Mouse (Mus musculus) stomach, postnatal 0 days (tissue): Measurements from ENCODE around the gene Apoa2. TPM values are rescaled to one million over a fixed set of nuclear protein-coding genes. Genes with fewer than 3 reads are reported as not detected.

ENCODE experiments used
- ATAC-seq: fragments of 200-750 bp; cut with Nextera tagmentation; 2 replicates; pipeline ENCODE4 v1.8.0; 2017; ENCODE audit not compliant: low FRiP score, low TSS enrichment
- DNase-seq: peaks from one replicate; pipeline ENCODE4 v3.0.0-alpha.2; 2016; ENCODE audit warnings: low spot score
- H3K27ac ChIP-seq: fragments of 300-500 bp; sonication (generic); replicated peaks from 2 replicates; pipeline ENCODE4 v1.5.1; 2014; ENCODE audit warnings: mild to moderate bottlenecking, control low read depth
- H3K27me3 ChIP-seq: fragments of 300-500 bp; sonication (generic); 2 replicates; pipeline ENCODE4 v1.6.1; 2014; ENCODE audit warnings: low read length; ENCODE audit not compliant: control insufficient read depth, insufficient read depth
- H3K36me3 ChIP-seq: fragments of 300-500 bp; sonication (generic); 2 replicates; pipeline ENCODE4 v1.6.1; 2014; ENCODE audit warnings: low read length, mixed read lengths; ENCODE audit not compliant: control insufficient read depth, insufficient read depth
- H3K4me1 ChIP-seq: fragments of 300-500 bp; sonication (generic); replicated peaks from 2 replicates; pipeline ENCODE4 v1.6.1; 2014; ENCODE audit warnings: antibody characterized with exemption; ENCODE audit not compliant: control insufficient read depth, insufficient read depth
- H3K4me2 ChIP-seq: fragments of 300-500 bp; sonication (generic); replicated peaks from 2 replicates; pipeline ENCODE4 v1.6.1; 2014; ENCODE audit warnings: low read depth, mild to moderate bottlenecking, control low read depth, moderate library complexity
- H3K4me3 ChIP-seq: fragments of 300-500 bp; sonication (generic); 2 replicates; pipeline ENCODE4 v1.5.1; 2014; ENCODE audit warnings: low read depth, low read length, control low read depth
- H3K9ac ChIP-seq: fragments of 300-500 bp; sonication (generic); 2 replicates; pipeline ENCODE4 v1.6.1; 2014; ENCODE audit warnings: mild to moderate bottlenecking, low read length, control low read depth, mixed read lengths
- H3K9me3 ChIP-seq: fragments of 300-500 bp; sonication (generic); 2 replicates; pipeline ENCODE4 v1.6.1; 2016; ENCODE audit warnings: low read length; ENCODE audit not compliant: control insufficient read depth
- CTCF ChIP-seq: IDR thresholded peaks from 2 replicates; pipeline ENCODE4 v1.5.1; 2016; ENCODE audit warnings: antibody characterized with exemption, low read depth, mild to moderate bottlenecking, moderate library complexity
- EP300 ChIP-seq: optimal IDR thresholded peaks from 2 replicates; pipeline ENCODE3; 2016; ENCODE audit warnings: antibody characterized with exemption
- WGBS: fragments of 180-500 bp; shearing (Covaris S2); extraction: QIAGEN DNeasy Blood & Tissue Kit; methylation state at CpG from one replicate; pipeline ENCODE4 v1.1.7; 2014; 5-methylcytosine and 5-hydroxymethylcytosine counted together
- polyA plus RNA-seq: library from polyadenylated mRNA; unstranded; fragments of >200 nt; fragmentation: Nextera tagmentation; extraction: Ambion mirVana; gene quantifications from 2 replicates; pipeline ENCODE4 v1.2.1, GENCODE M21; 2015

The Apoa2 gene
- polyA plus RNA-seq, 1 experiment from 2014 or later: 26.3 TPM

DNA sequence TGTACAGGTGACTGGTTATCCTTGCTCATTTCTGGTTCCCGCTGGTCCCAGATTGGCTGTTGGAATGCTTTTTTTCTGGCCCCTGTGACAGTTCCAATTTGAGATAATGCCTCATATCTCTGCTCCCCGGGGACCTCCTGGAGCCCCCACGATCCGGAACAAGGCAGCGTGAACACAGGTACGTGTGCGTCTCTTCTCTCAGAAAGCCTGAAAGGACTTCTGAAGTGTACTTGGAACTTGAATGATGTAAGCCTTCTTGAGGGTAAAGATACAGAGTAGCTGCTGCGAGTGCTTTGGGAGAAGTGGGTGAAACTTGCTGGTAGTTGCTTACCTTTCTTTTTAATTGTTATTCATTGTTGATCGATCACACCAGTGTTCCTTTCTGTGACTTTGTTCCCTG is 46.3 kb downstream of the Apoa2 start:
- H3K4me2 ChIP-seq: peak overlapping the region; percentile 98
- H3K27ac ChIP-seq: peak overlapping the region; percentile 89
- peak overlapping the region; percentile 80 for H3K9ac ChIP-seq
- peaks cover 9% of the 10 kb centered on the region for H3K36me3 ChIP-seq
- ATAC-seq (no peak), DNase-seq (no peak)
- 0 out of 2 replicates have a peak, but pooled peaks cover 2% of the 10 kb centered on the region for H3K4me1 ChIP-seq
- H3K4me3 ChIP-seq: peak overlapping the region; percentile 80
- TF ChIP-seq CTCF (no peak), EP300 (no peak)
- no peaks in the 10 kb centered on the region for H3K27me3 ChIP-seq
- 27% methylated on average over 9 of the region's 9 CpGs for WGBS
- H3K9me3 ChIP-seq: no peaks in the 10 kb centered on the region

DNA sequence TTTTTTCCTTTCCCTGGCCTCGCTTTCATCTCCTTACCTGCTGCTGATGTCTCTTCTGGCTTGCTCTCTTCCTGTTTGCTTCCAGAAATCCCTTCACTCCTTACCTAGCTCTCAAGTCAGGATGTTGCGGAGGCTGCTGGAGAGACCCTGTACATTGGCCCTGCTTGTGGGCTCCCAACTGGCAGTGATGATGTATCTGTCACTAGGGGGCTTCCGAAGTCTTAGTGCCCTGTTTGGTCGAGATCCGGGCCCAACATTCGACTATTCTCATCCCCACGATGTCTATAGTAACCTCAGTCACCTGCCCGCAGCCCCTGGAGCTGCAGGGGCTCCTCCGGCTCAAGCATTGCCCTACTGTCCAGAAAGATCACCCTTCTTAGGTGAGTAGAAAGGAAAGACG is 46.8 kb downstream of the Apoa2 start:
- TF ChIP-seq EP300: no peak
- TF ChIP-seq CTCF: no peak
- H3K27me3 ChIP-seq: no peaks in the 10 kb centered on the region
- H3K36me3 ChIP-seq: peaks cover 14% of the 10 kb centered on the region
- H3K9ac ChIP-seq: no peak overlapping the region
- no peak overlapping the region for H3K4me3 ChIP-seq
- DNase-seq: no peak
- H3K4me2 ChIP-seq: 0 out of 2 replicates have a peak overlapping the region, but pooled peaks have one; percentile 12
- no peaks in the 10 kb centered on the region for H3K9me3 ChIP-seq
- no peak overlapping the region for H3K27ac ChIP-seq
- ATAC-seq: no peak
- H3K4me1 ChIP-seq: 0 out of 2 replicates have a peak, but pooled peaks cover 2% of the 10 kb centered on the region
- WGBS: 61% methylated on average over 10 of the region's 10 CpGs

DNA sequence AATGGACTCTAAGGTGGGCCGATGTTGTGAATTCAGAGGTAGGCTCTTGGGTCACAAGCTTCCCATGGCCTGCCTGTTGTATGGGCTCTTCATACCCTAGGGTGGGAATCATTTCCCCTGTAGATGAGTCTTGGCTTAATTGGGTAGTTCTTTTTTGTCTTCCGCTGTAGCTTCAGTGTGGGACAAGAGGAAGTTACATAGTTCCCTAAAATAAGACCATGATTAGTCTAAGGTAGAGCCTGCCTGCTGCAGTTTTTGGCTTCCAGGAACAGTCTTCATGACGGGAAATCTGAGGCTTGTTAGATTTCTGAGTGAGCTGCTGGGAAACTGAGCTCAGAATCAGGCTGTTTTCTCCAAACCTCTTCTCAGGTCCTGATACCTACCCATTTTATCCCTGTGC is 47.2 kb downstream of the Apoa2 start:
- H3K4me3 ChIP-seq: no peak overlapping the region
- H3K27ac ChIP-seq: no peak overlapping the region
- DNase-seq (no peak), ATAC-seq (no peak)
- no peaks in the 10 kb centered on the region for H3K9me3 ChIP-seq
- WGBS: 85% methylated on average over 3 of the region's 3 CpGs
- H3K4me1 ChIP-seq: 0 out of 2 replicates have a peak, but pooled peaks cover 2% of the 10 kb centered on the region
- H3K4me2 ChIP-seq: 0 out of 2 replicates have a peak overlapping the region, but pooled peaks have one; percentile 12
- H3K36me3 ChIP-seq: peaks cover 18% of the 10 kb centered on the region
- H3K27me3 ChIP-seq: no peaks in the 10 kb centered on the region
- H3K9ac ChIP-seq: no peak overlapping the region
- TF ChIP-seq EP300 (no peak), CTCF (no peak)

DNA sequence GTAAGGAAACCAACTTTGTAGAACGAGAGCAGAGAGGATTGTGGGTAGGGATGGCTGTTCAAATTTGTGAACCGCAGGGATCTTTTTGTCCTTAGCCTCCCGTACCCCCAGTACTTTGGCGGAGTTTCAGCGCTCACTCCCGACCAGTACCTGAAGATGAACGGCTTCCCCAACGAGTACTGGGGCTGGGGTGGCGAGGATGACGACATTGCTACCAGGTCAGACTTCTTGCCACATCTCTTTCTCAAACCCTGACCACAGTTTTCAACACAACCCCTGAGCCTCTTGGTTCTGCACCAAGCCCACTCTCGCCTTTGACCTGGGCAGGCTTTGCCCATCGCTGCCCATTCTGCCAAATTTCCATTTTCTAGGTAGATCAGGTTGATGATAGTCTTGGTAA is 49.3 kb downstream of the Apoa2 start:
- Histone ChIP-seq H3K36me3 (peaks cover 27% of the 10 kb centered on the region), H3K4me2 (no peak overlapping the region), H3K27ac (no peak overlapping the region), H3K4me3 (no peak overlapping the region), H3K9ac (no peak overlapping the region), H3K4me1 (0 out of 2 replicates have a peak, but pooled peaks cover 2% of the 10 kb centered on the region), H3K27me3 (no peaks in the 10 kb centered on the region), H3K9me3 (no peaks in the 10 kb centered on the region)
- 89% methylated on average over 12 of the region's 12 CpGs for WGBS
- no peak for DNase-seq
- TF ChIP-seq EP300 (no peak), CTCF (no peak)
- ATAC-seq: no peak

DNA sequence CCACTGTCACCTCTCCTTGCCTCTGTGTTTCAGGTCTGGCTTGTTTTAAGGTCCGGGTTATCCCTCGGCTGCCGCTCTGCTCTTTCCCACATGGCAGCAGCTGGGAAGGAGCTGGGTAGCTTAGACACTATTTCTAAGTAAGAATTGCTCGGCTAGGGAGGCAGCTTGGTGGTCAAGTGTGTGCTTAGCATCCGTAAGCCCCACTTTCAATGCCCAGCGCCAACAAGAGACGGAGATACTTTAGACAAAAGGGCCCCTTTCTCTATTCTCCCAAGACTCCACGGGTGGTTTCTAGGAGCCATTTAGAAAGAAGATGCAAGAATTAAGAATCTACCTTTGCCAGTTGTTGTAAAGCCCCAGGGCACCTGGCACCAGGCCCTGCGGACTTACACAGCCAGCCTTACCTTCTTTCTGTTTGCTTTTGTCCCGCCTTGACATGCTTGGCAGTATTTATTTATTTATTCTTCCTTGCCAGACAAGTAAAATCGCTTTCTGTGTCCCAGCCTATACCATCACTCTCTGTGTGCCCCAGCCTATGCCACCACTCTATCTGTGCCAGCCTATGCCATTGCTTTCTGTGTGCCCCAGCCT is 50.4 kb downstream of the Apoa2 start:
- WGBS: 72% methylated on average over 11 of the region's 11 CpGs
- no peak overlapping the region for H3K4me2 ChIP-seq
- 0 out of 2 replicates have a peak, but pooled peaks cover 3% of the 10 kb centered on the region for H3K4me1 ChIP-seq
- no peak for DNase-seq
- H3K9me3 ChIP-seq: no peaks in the 10 kb centered on the region
- no peaks in the 10 kb centered on the region for H3K27me3 ChIP-seq
- peak overlapping the region; percentile 65; the same call in 1 of the 2 replicates for H3K27ac ChIP-seq
- H3K36me3 ChIP-seq: peaks cover 27% of the 10 kb centered on the region
- no peak overlapping the region for H3K9ac ChIP-seq
- no peak for ATAC-seq
- no peak overlapping the region for H3K4me3 ChIP-seq
- no peak for TF ChIP-seq CTCF
- no peak for TF ChIP-seq EP300

Other genes with a start within 250 kb of the Apoa2 start
- gene Fcgr2b, start 248.5 kb upstream of the Apoa2 start, polyA plus RNA-seq: 5.3 and 5.6 TPM in 2 replicates
- 1.1 and 1.2 TPM in 2 replicates for gene Fcgr4, start 206.1 kb upstream of the Apoa2 start, polyA plus RNA-seq
- gene Fcgr3, start 160.1 kb upstream of the Apoa2 start, polyA plus RNA-seq: 17.9 and 21.0 TPM in 2 replicates
- 3.7 and 4.0 TPM in 2 replicates for gene Cfap126, start 111.1 kb upstream of the Apoa2 start, polyA plus RNA-seq
- gene Sdhc, start 74.5 kb upstream of the Apoa2 start, polyA plus RNA-seq: 238 and 277 TPM in 2 replicates
- gene Mpz, start 74.3 kb upstream of the Apoa2 start, polyA plus RNA-seq: 1.5 and 2.7 TPM in 2 replicates
- 42.2 and 44.5 TPM in 2 replicates for gene Pcp4l1, start 28.8 kb upstream of the Apoa2 start, polyA plus RNA-seq
- gene Nr1i3, start 11.1 kb upstream of the Apoa2 start, polyA plus RNA-seq: 0.19 and 0.25 TPM in 2 replicates
- 19.6 and 20.5 TPM in 2 replicates for gene Tomm40l, start 2.5 kb upstream of the Apoa2 start, polyA plus RNA-seq
- 51.3 and 59.4 TPM in 2 replicates for gene Fcer1g, start 9.3 kb downstream of the Apoa2 start, polyA plus RNA-seq
- 3.5 and 3.9 TPM in 2 replicates for gene Adamts4, start 25.4 kb downstream of the Apoa2 start, polyA plus RNA-seq
- gene Ndufs2, start 26.3 kb downstream of the Apoa2 start, polyA plus RNA-seq: 210 and 218 TPM in 2 replicates
- gene B4galt3, start 45.3 kb downstream of the Apoa2 start, polyA plus RNA-seq: 32.9 and 34.2 TPM in 2 replicates
- 16.8 and 21.3 TPM in 2 replicates for gene Ppox, start 56.1 kb downstream of the Apoa2 start, polyA plus RNA-seq
- 25.0 and 26.4 TPM in 2 replicates for gene Usp21, start 62.9 kb downstream of the Apoa2 start, polyA plus RNA-seq
- 134 and 135 TPM in 2 replicates for gene Ufc1, start 70.0 kb downstream of the Apoa2 start, polyA plus RNA-seq
- 32.8 and 36.3 TPM in 2 replicates for gene Dedd, start 104.1 kb downstream of the Apoa2 start, polyA plus RNA-seq
- gene Nit1, start 120.6 kb downstream of the Apoa2 start, polyA plus RNA-seq: 41.7 and 41.8 TPM in 2 replicates
- 68.8 and 71.1 TPM in 2 replicates for gene Pfdn2, start 120.6 kb downstream of the Apoa2 start, polyA plus RNA-seq
- 0.86 and 1.2 TPM in 2 replicates for gene Klhdc9, start 135.7 kb downstream of the Apoa2 start, polyA plus RNA-seq
- gene Nectin4, start 145.0 kb downstream of the Apoa2 start, polyA plus RNA-seq: 45.5 and 48.2 TPM in 2 replicates
- gene Arhgap30, start 163.9 kb downstream of the Apoa2 start, polyA plus RNA-seq: 1.1 and 1.2 TPM in 2 replicates
- 39.1 and 41.6 TPM in 2 replicates for gene Usf1, start 186.3 kb downstream of the Apoa2 start, polyA plus RNA-seq
- 3.7 and 3.8 TPM in 2 replicates for gene Tstd1, start 193.8 kb downstream of the Apoa2 start, polyA plus RNA-seq
- 95.8 and 113 TPM in 2 replicates for gene F11r, start 212.5 kb downstream of the Apoa2 start, polyA plus RNA-seq